Mouse (Mus musculus): ENCODE measurements at regions not wholly inside any gene's neighbourhood (a gene's known extent, or its start where the extent isn't known, plus 50 kb on each side); places are given as distances from the start of the nearest gene placed in this dataset.
"Not testable (repeated sequence)": the region's sequence is repeated elsewhere in the genome, so short reads cannot be mapped to it uniquely, and the experiment has no call there.

GRCm38 (mm10) chr8:115974706-115975105 is 267.1 kb upstream of the Maf start:
- no peak for ATAC-seq (replicated peaks)
- H3K9me3 ChIP-seq, result no peaks in the 10 kb centered on the region
- no peaks in the 10 kb centered on the region for H3K27me3 ChIP-seq (replicated peaks)
- H3K27ac ChIP-seq, result no peak overlapping the region
- WGBS, result 69% methylated on average over 2 of the region's 2 CpGs
- no peak overlapping the region for H3K4me2 ChIP-seq
- no peaks in the 10 kb centered on the region for H3K4me1 ChIP-seq
- H3K36me3 ChIP-seq (replicated peaks), result no peaks in the 10 kb centered on the region
- no peak overlapping the region for H3K4me3 ChIP-seq
- H3K9ac ChIP-seq, result no peak overlapping the region

GRCm38 (mm10) chr8:115971351-115971750 is 263.8 kb upstream of the Maf start:
- not testable (repeated sequence) for H3K36me3 ChIP-seq (replicated peaks); H3K27ac ChIP-seq; H3K27me3 ChIP-seq (replicated peaks); H3K4me2 ChIP-seq; H3K4me1 ChIP-seq; H3K9ac ChIP-seq; ATAC-seq (replicated peaks); H3K4me3 ChIP-seq; H3K9me3 ChIP-seq
- WGBS, result 82% methylated on average over 2 of the region's 2 CpGs

- Histone ChIP-seq H3K9ac (no peak overlapping the region), H3K27me3 (replicated peaks) (no peaks in the 10 kb centered on the region), H3K36me3 (replicated peaks) (no peaks in the 10 kb centered on the region), H3K4me2 (no peak overlapping the region), H3K4me1 (no peaks in the 10 kb centered on the region), H3K27ac (no peak overlapping the region), H3K4me3 (no peak overlapping the region), H3K9me3 (no peaks in the 10 kb centered on the region)
- 86% methylated on average over 5 of the region's 5 CpGs for WGBS
- ATAC-seq (replicated peaks), result no peak
Observed at GRCm38 (mm10) chr8:115968121-115968520, 260.5 kb upstream of the Maf start.

GRCm38 (mm10) chr8:115965981-115966380 is 258.4 kb upstream of the Maf start:
- Histone ChIP-seq H3K4me3 (no peak overlapping the region), H3K27ac (no peak overlapping the region), H3K4me1 (no peaks in the 10 kb centered on the region), H3K9ac (no peak overlapping the region), H3K36me3 (replicated peaks) (no peaks in the 10 kb centered on the region), H3K27me3 (replicated peaks) (no peaks in the 10 kb centered on the region), H3K4me2 (no peak overlapping the region), H3K9me3 (no peaks in the 10 kb centered on the region)
- no peak for ATAC-seq (replicated peaks)
- WGBS, result 88% methylated on average over 7 of the region's 7 CpGs

GRCm38 (mm10) chr8:115955371-115955770 is 247.8 kb upstream of the Maf start:
- Histone ChIP-seq H3K27ac (no peak overlapping the region), H3K4me1 (no peaks in the 10 kb centered on the region), H3K4me3 (no peak overlapping the region), H3K36me3 (replicated peaks) (no peaks in the 10 kb centered on the region), H3K4me2 (no peak overlapping the region), H3K9me3 (no peaks in the 10 kb centered on the region), H3K27me3 (replicated peaks) (no peaks in the 10 kb centered on the region), H3K9ac (no peak overlapping the region)
- WGBS, result 88% methylated on average over 5 of the region's 5 CpGs
- no peak for ATAC-seq (replicated peaks)

GRCm38 (mm10) chr8:115953783-115954470 is 246.3 kb upstream of the Maf start:
- Histone ChIP-seq H3K4me1 (no peaks in the 10 kb centered on the region), H3K9ac (no peak overlapping the region), H3K27ac (no peak overlapping the region), H3K4me2 (no peak overlapping the region), H3K9me3 (no peaks in the 10 kb centered on the region), H3K36me3 (replicated peaks) (no peaks in the 10 kb centered on the region), H3K27me3 (replicated peaks) (no peaks in the 10 kb centered on the region), H3K4me3 (no peak overlapping the region)
- 89% methylated on average over 7 of the region's 7 CpGs for WGBS
- ATAC-seq (replicated peaks), result no peak

- H3K27me3 ChIP-seq (replicated peaks), result no peaks in the 10 kb centered on the region
- H3K4me3 ChIP-seq, result no peak overlapping the region
- H3K4me1 ChIP-seq, result no peaks in the 10 kb centered on the region
- H3K4me2 ChIP-seq, result no peak overlapping the region
- no peaks in the 10 kb centered on the region for H3K9me3 ChIP-seq
- no peak overlapping the region for H3K27ac ChIP-seq
- no peaks in the 10 kb centered on the region for H3K36me3 ChIP-seq (replicated peaks)
- ATAC-seq (replicated peaks), result no peak
- H3K9ac ChIP-seq, result no peak overlapping the region
- WGBS, result 88% methylated on average over 1 of the region's 1 CpGs
Observed at GRCm38 (mm10) chr8:115952496-115952895, 244.9 kb upstream of the Maf start.

GRCm38 (mm10) chr8:115948916-115949315 is 241.3 kb upstream of the Maf start:
- Histone ChIP-seq H3K4me1 (no peaks in the 10 kb centered on the region), H3K4me2 (no peak overlapping the region), H3K9me3 (no peaks in the 10 kb centered on the region), H3K27me3 (replicated peaks) (no peaks in the 10 kb centered on the region), H3K36me3 (replicated peaks) (no peaks in the 10 kb centered on the region), H3K4me3 (no peak overlapping the region), H3K27ac (no peak overlapping the region), H3K9ac (no peak overlapping the region)
- 85% methylated on average over 2 of the region's 2 CpGs for WGBS
- no peak for ATAC-seq (replicated peaks)

GRCm38 (mm10) chr8:115948036-115948435 is 240.4 kb upstream of the Maf start:
- Histone ChIP-seq H3K27ac (no peak overlapping the region), H3K4me2 (no peak overlapping the region), H3K4me3 (no peak overlapping the region), H3K4me1 (peaks cover 4% of the 10 kb centered on the region), H3K27me3 (replicated peaks) (no peaks in the 10 kb centered on the region), H3K36me3 (replicated peaks) (no peaks in the 10 kb centered on the region), H3K9me3 (no peaks in the 10 kb centered on the region), H3K9ac (no peak overlapping the region)
- ATAC-seq (replicated peaks), result no peak
- WGBS, result 89% methylated on average over 2 of the region's 2 CpGs

GRCm38 (mm10) chr8:115942731-115943509 is 235.3 kb upstream of the Maf start:
- no peak overlapping the region for H3K4me3 ChIP-seq
- peak; percentile 54; the same call in 1 of the 2 replicates for ATAC-seq (replicated peaks)
- peak overlapping the region; percentile 16; the same call in 1 of the 2 replicates for H3K4me2 ChIP-seq
- H3K9ac ChIP-seq, result no peak overlapping the region
- H3K4me1 ChIP-seq, result peaks cover 9% of the 10 kb centered on the region
- no peaks in the 10 kb centered on the region for H3K9me3 ChIP-seq
- no peak overlapping the region for H3K27ac ChIP-seq
- H3K27me3 ChIP-seq (replicated peaks), result no peaks in the 10 kb centered on the region
- 29% methylated on average over 16 of the region's 16 CpGs for WGBS
- no peaks in the 10 kb centered on the region for H3K36me3 ChIP-seq (replicated peaks)

- no peaks in the 10 kb centered on the region for H3K9me3 ChIP-seq
- no peaks in the 10 kb centered on the region for H3K36me3 ChIP-seq (replicated peaks)
- no peak overlapping the region for H3K9ac ChIP-seq
- H3K27me3 ChIP-seq (replicated peaks), result no peaks in the 10 kb centered on the region
- no peaks in the 10 kb centered on the region for H3K4me1 ChIP-seq
- no peak for ATAC-seq (replicated peaks)
- WGBS, result 70% methylated on average over 8 of the region's 8 CpGs
- no peak overlapping the region for H3K4me3 ChIP-seq
- no peak overlapping the region for H3K4me2 ChIP-seq
- H3K27ac ChIP-seq, result no peak overlapping the region
Observed at GRCm38 (mm10) chr8:115929472-115930210, 222.0 kb upstream of the Maf start.

GRCm38 (mm10) chr8:115921889-115922288 is 214.3 kb upstream of the Maf start:
- Histone ChIP-seq H3K4me1 (no peaks in the 10 kb centered on the region), H3K27me3 (replicated peaks) (no peaks in the 10 kb centered on the region), H3K4me3 (no peak overlapping the region), H3K9ac (no peak overlapping the region), H3K27ac (no peak overlapping the region), H3K36me3 (replicated peaks) (no peaks in the 10 kb centered on the region), H3K9me3 (no peaks in the 10 kb centered on the region), H3K4me2 (no peak overlapping the region)
- ATAC-seq (replicated peaks), result no peak
- WGBS, result 86% methylated on average over 6 of the region's 6 CpGs
